Mouse (Mus musculus) MEL (cell line): ENCODE measurements at regions not wholly inside any gene's neighbourhood (a gene's known extent, or its start where the extent isn't known, plus 50 kb on each side); places are given as distances from the start of the nearest gene placed in this dataset.

Experiments used
- DNase-seq: peaks from one replicate; pipeline ENCODE4 v3.0.0; 2011; ENCODE audit warnings: low read depth, low spot score
- H3K27ac ChIP-seq: 2 replicates; pipeline ENCODE4 v1.5.1; 2012; ENCODE audit warnings: low read depth, mild to moderate bottlenecking, control low read depth, low read length, moderate library complexity; ENCODE audit not compliant: control insufficient read depth
- H3K27me3 ChIP-seq, 2 experiments: fragments of 150-350 bp in 1 of 2; sonication (generic) in 1 of 2; 2 replicates each; pipeline ENCODE4 v1.6.1; 2012; ENCODE audit warnings: low read length in 2 of 2, mild to moderate bottlenecking in 2 of 2, improper control_type of control experiment in 1 of 2, moderate library complexity in 1 of 2; ENCODE audit not compliant: insufficient read depth in 2 of 2, control insufficient read depth in 1 of 2
- H3K36me3 ChIP-seq, 2 experiments: 2 replicates each; pipeline ENCODE4 v1.6.1; 2012 to 2014; ENCODE audit warnings: low read length in 2 of 2, improper control_type of control experiment in 1 of 2, inconsistent platforms in 1 of 2, mild to moderate bottlenecking in 1 of 2; ENCODE audit not compliant: insufficient read depth in 2 of 2, control insufficient read depth in 1 of 2
- H3K4me1 ChIP-seq, 2 experiments: fragments of 150-350 bp in 1 of 2; sonication (generic) in 1 of 2; 2 replicates each; pipeline ENCODE4 v1.6.1; 2012; ENCODE audit warnings: low read length in 2 of 2, improper control_type of control experiment in 1 of 2, mild to moderate bottlenecking in 1 of 2; ENCODE audit not compliant: insufficient read depth in 2 of 2, control insufficient read depth in 1 of 2
- H3K4me3 ChIP-seq, 2 experiments: fragments of 150-350 bp in 1 of 2; sonication (generic) in 1 of 2; 2 replicates each; pipeline ENCODE4 v1.5.1; 2012; ENCODE audit warnings: low read depth in 2 of 2, low read length in 2 of 2, mild to moderate bottlenecking in 2 of 2, moderate library complexity in 2 of 2, control low read depth in 1 of 2, improper control_type of control experiment in 1 of 2; ENCODE audit not compliant: control insufficient read depth in 1 of 2, insufficient read depth in 1 of 2
- H3K79me2 ChIP-seq: 2 replicates; pipeline ENCODE4 v1.6.1; 2012; ENCODE audit warnings: mild to moderate bottlenecking, low read length, moderate library complexity; ENCODE audit not compliant: control insufficient read depth, poor library complexity, insufficient read depth
- H3K9ac ChIP-seq: 2 replicates; pipeline ENCODE4 v1.6.1; 2012; ENCODE audit warnings: low read depth, mild to moderate bottlenecking, control low read depth, low read length, moderate library complexity; ENCODE audit not compliant: control insufficient read depth, poor library complexity, severe bottlenecking
- H3K9me3 ChIP-seq: fragments of 150-350 bp; sonication (generic); replicated peaks from 2 replicates; pipeline ENCODE4 v1.6.1; 2012; ENCODE audit warnings: mild to moderate bottlenecking, low read length, improper control_type of control experiment, moderate library complexity; ENCODE audit not compliant: insufficient read depth
- BHLHE40 ChIP-seq: IDR thresholded peaks from 2 replicates; pipeline ENCODE4 v1.6.1; 2012; ENCODE audit warnings: low read depth, mild to moderate bottlenecking, inconsistent platforms, low read length, improper control_type of control experiment, borderline replicate concordance
- CHD1 ChIP-seq: IDR thresholded peaks from 2 replicates; pipeline ENCODE4 v1.6.1; 2012; ENCODE audit warnings: low read depth, mild to moderate bottlenecking, inconsistent platforms, low read length, improper control_type of control experiment
- CTCF ChIP-seq, 3 experiments: IDR thresholded peaks in 2 of 3; conservative IDR thresholded peaks in 1 of 3; 2 replicates each; pipeline ENCODE4 v1.5.1; 2011 to 2012; ENCODE audit warnings: low read length in 3 of 3, low read depth in 2 of 3, mild to moderate bottlenecking in 2 of 3, improper control_type of control experiment in 1 of 3, inconsistent platforms in 1 of 3, mixed read lengths in 1 of 3, moderate library complexity in 1 of 3; ENCODE audit not compliant: control insufficient read depth in 1 of 3, insufficient read depth in 1 of 3, poor library complexity in 1 of 3, severe bottlenecking in 1 of 3
- E2F4 ChIP-seq: IDR thresholded peaks from 2 replicates; pipeline ENCODE4 v1.6.1; 2011; ENCODE audit warnings: low read depth, low read length, improper control_type of control experiment, borderline replicate concordance
- ELF1 ChIP-seq: IDR thresholded peaks from 2 replicates; pipeline ENCODE4 v1.6.1; 2014; ENCODE audit warnings: low read depth, mild to moderate bottlenecking, inconsistent platforms, low read length, improper control_type of control experiment, moderate library complexity
- ETS1 ChIP-seq: IDR thresholded peaks from 2 replicates; pipeline ENCODE4 v1.6.1; 2012; ENCODE audit warnings: low read depth, mild to moderate bottlenecking, inconsistent platforms, low read length, improper control_type of control experiment, moderate library complexity
- JUND ChIP-seq: IDR thresholded peaks from 2 replicates; pipeline ENCODE4 v1.6.1; 2011; ENCODE audit warnings: low read depth, mild to moderate bottlenecking, improper control_type of control experiment, low read length
- MAFK ChIP-seq: IDR thresholded peaks from 2 replicates; pipeline ENCODE4 v1.6.1; 2011; ENCODE audit warnings: low read depth, mild to moderate bottlenecking, low read length, improper control_type of control experiment, borderline replicate concordance
- MAZ ChIP-seq: IDR thresholded peaks from 2 replicates; pipeline ENCODE4 v1.6.1; 2012; ENCODE audit warnings: low read depth, mild to moderate bottlenecking, inconsistent platforms, low read length, improper control_type of control experiment
- MXI1 ChIP-seq: IDR thresholded peaks from 2 replicates; pipeline ENCODE4 v1.6.1; 2011; ENCODE audit warnings: mild to moderate bottlenecking, low read depth, low read length, improper control_type of control experiment
- NRF1 ChIP-seq: IDR thresholded peaks from 2 replicates; pipeline ENCODE4 v1.6.1; 2014; ENCODE audit warnings: low read depth, mild to moderate bottlenecking, inconsistent platforms, low read length, improper control_type of control experiment, moderate library complexity; ENCODE audit not compliant: poor library complexity, insufficient read depth, severe bottlenecking
- RCOR1 ChIP-seq: IDR thresholded peaks from 2 replicates; pipeline ENCODE4 v1.6.1; 2012; ENCODE audit warnings: low read depth, mild to moderate bottlenecking, inconsistent platforms, low read length, improper control_type of control experiment
- SIN3A ChIP-seq: IDR thresholded peaks from 2 replicates; pipeline ENCODE4 v1.6.1; 2012; ENCODE audit warnings: low read length, improper control_type of control experiment, inconsistent platforms
- TCF12 ChIP-seq: IDR thresholded peaks from 2 replicates; pipeline ENCODE4 v1.6.1; 2014; ENCODE audit warnings: low read depth, mild to moderate bottlenecking, inconsistent platforms, low read length, improper control_type of control experiment, moderate library complexity
- UBTF ChIP-seq: IDR thresholded peaks from 2 replicates; pipeline ENCODE4 v1.6.1; 2012; ENCODE audit warnings: low read depth, mild to moderate bottlenecking, inconsistent platforms, low read length, improper control_type of control experiment, moderate library complexity, borderline replicate concordance; ENCODE audit not compliant: insufficient read depth
- ZKSCAN1 ChIP-seq: IDR thresholded peaks from 2 replicates; pipeline ENCODE4 v1.6.1; 2012; ENCODE audit warnings: low read depth, mild to moderate bottlenecking, inconsistent platforms, low read length, improper control_type of control experiment, moderate library complexity
- ZMIZ1 ChIP-seq: IDR thresholded peaks from 2 replicates; pipeline ENCODE4 v1.6.1; 2012; ENCODE audit warnings: low read depth, mild to moderate bottlenecking, inconsistent platforms, low read length, improper control_type of control experiment, moderate library complexity
- ZNF384 ChIP-seq: IDR thresholded peaks from 2 replicates; pipeline ENCODE4 v1.6.1; 2012; ENCODE audit warnings: low read depth, mild to moderate bottlenecking, inconsistent platforms, low read length, improper control_type of control experiment

GRCm38 (mm10) chr12:25310293-25310946, 213.5 kb upstream of the Id2 start:
- H3K27me3 ChIP-seq, result no peaks in the 10 kb centered on the region
- no peak overlapping the region for H3K9ac ChIP-seq
- DNase-seq, result peak; percentile 18
- H3K9me3 ChIP-seq, result no peaks in the 10 kb centered on the region
- no peaks in the 10 kb centered on the region for H3K79me2 ChIP-seq
- no peaks in the 10 kb centered on the region for H3K4me1 ChIP-seq
- no peak overlapping the region for H3K4me3 ChIP-seq
- no peaks in the 10 kb centered on the region for H3K36me3 ChIP-seq
- H3K27ac ChIP-seq, result no peak overlapping the region
- TF ChIP-seq NRF1 (no peak), JUND (no peak), UBTF (no peak), E2F4 (no peak), RCOR1 (no peak)
- TF ChIP-seq, all 39 proteins: peak for 0

- Histone ChIP-seq H3K9me3 (no peaks in the 10 kb centered on the region), H3K4me1 (no peaks in the 10 kb centered on the region), H3K27me3 (no peaks in the 10 kb centered on the region), H3K36me3 (no peaks in the 10 kb centered on the region), H3K27ac (no peak overlapping the region), H3K9ac (no peak overlapping the region), H3K4me3 (no peak overlapping the region), H3K79me2 (no peaks in the 10 kb centered on the region)
- DNase-seq, result no peak
- TF ChIP-seq CTCF (IDR thresholded peaks at IDR 0.05 in 2 of 3, conservative IDR thresholded peaks at IDR 0.05 in 1 of 3; ENCODE audit: control insufficient read depth in 1 of 3, insufficient read depth in 1 of 3, low read depth in 2 of 3, low read length in 3 of 3, poor library complexity in 1 of 3, severe bottlenecking in 1 of 3) (no peak), ZKSCAN1 (no peak), TCF12 (no peak), ELF1 (no peak), CHD1 (no peak), ETS1 (no peak), SIN3A (no peak), MXI1 (no peak), ZNF384 (no peak), BHLHE40 (no peak), JUND (no peak), MAFK (no peak), ZMIZ1 (no peak), MAZ (no peak), NRF1 (no peak)
These were observed 212.3 kb upstream of the Id2 start for GRCm38 (mm10) chr12:25309234-25309633.
